Mouse (Mus musculus) layer of hippocampus, adult 9-11 months (tissue): Measurements from ENCODE around the gene Ncbp1.
"Not testable (repeated sequence)": the region's sequence is repeated elsewhere in the genome, so short reads cannot be mapped to it uniquely, and the experiment has no call there.

Source experiments
- DNase-seq: peaks from one replicate; pipeline ENCODE4 v3.0.0; 2022

Gene Ncbp1

DNA sequence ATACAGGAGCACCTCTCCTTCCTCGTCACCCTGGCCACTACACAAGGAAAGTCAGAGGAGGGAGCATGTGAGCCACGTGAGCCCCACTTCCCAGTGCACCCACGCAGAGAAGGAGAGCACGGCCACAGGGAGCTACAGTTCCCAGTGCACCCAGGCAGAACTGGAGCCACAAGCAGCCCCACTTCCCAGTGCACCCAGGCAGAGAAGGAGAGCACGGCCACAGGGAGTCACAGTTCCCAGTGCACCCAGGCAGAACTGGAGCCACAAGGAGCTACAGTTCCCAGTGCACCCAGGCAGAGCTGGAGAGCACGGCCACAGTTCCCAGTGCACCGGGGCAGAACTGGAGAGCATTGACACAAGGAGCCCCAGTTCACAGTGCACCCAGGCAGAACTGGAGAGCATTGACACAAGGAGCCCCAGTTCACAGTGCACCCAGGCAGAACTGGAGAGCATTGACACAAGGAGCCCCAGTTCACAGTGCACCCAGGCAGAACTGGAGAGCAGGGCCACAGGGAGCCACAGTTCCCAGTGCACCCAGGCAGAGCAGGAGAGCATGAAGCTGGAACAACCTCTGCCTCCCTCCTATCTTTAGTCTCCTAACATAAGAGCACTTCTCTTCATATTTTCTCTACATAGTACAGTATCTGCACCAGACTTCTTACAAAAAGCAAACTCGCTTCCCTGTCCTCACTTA lies 9.0 kb upstream of the Ncbp1 start:
- no peak for DNase-seq

DNA sequence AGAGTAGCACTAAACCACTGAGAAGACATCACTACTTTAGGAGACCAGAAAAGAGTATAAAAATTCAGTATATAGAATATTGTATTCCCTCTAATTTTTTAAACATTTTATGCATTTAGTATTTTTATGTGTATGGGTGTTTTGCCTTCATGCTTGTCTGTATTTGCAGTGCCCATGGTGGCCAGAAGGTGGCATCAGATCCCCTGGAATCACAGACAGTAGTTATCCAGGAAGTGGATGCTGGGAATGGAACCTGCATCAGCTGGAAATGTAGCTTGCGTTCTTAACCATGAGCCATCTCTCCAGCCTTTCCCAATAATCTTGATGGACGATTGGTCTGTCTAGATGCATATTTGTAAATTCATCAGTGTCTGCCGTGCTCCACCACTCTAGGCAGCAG lies 8.2 kb upstream of the Ncbp1 start:
- no peak for DNase-seq

DNA sequence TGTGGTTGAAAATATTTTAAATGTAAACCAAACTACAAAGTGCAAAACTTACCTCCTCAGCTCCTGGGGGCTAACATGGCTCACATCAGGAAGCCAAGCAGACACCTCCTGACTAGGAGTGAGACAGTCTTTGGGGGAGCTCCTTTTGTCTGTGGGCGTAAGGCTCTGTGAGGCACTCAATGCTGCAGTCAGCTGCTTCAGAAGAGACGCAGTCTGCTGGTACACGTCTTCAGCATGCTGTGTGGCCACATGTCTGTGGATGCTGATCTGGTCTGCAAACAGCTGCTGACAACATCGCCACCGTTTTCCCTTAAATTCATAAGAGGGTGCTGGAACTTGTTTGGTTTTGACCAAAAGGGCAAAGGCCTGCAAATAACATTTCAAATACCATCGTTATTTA lies 6.6 kb upstream of the Ncbp1 start:
- no peak for DNase-seq

DNA sequence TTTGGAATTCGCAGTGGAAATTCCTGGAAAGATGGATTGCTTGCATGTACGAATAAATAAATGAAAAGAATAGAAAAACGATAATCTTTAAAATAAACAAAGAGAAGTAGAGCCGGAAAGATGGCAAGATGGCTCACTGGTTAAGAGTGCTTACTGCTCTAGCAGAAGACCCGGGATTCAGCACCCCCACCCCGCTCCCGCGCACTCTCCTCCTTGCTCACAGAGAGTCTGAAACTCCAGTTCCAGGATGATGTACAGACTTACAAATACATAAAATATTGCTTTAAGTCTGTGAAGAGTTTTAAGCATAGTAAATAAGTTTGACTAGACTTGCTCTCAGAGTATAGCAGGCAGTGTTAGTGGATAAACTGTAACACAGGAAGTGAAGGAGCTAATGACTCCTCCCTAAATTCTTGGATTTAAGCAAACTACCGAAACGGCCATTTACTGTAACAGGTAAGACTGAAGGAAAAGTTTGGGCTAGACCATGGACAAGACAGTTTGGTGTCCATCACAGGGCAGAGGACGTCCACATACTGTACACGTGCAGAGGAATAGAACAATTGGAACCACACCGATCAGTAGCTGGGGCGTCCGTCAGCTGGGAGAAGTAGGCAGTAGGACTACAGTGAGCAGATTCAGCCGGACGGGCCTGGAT lies 655 bp upstream of the Ncbp1 start:
- DNase-seq, result no peak

DNA sequence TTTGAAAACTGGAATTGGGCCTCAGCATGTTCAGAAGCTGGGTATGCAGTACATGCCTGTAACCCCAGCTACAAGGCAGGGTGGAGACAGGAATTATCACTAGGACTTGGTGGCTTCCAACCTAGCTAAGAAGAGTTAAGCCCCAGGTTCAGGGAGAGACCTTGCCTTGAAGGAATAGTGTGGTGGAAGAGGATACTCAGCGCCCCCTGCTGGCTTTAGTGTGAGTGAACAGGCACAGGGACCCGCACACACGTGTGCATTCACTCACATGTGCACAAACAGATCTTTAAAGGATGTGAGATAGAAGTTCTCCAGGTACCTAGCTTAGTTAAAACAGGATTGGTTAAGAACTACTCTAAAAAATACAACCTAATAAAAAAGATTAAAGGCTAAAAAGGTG lies 5.9 kb downstream of the Ncbp1 start:
- no peak for DNase-seq

DNA sequence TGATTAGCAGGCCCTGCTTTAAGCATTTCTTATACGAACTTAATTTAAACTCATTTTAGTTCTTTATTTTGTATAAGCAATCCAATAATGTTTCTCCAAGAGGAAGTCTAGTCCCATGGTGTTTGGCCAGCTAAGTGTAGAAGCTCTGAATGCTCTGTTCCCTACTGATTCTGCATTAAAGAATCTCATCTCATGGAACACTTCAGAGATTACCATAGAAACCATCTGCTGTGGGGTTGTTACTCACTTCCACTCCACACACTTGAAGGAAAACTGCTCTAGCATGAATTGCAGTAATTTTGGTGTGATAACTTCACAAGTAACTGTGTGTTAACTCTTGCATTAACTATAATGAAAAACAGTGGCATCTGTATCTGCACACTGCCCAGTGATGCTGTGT lies 8.5 kb downstream of the Ncbp1 start:
- DNase-seq, result peak; percentile 30

DNA sequence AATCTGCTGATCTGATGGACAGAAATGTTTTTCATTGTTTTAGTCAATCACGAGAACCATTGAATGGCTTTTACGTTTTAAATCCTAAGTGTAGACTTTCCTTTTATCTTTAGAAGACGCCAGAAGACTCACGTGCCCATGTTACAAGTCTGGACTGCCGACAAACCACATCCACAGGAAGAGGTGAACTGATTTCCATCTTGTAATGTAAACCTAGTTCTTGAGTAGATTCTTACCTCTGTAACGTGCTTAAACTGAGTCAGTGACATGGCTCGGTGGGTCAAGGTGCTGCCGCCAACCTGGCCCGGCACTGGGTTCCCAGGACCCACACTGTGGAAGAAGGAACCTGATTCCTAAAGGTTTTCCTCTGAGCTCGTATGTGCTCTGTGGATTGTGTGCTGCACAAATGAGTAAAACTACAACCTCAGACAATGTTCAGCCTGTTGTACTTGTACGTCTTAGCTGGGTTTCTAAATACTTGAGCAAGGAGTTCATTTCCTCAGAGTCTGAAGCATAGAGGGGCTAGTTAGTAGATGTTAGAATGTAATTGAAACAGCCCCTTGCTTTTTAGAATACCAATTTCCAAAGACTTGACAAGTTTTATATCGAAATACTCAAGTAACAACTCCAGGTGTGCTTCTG lies 13.6 kb downstream of the Ncbp1 start:
- no peak for DNase-seq

DNA sequence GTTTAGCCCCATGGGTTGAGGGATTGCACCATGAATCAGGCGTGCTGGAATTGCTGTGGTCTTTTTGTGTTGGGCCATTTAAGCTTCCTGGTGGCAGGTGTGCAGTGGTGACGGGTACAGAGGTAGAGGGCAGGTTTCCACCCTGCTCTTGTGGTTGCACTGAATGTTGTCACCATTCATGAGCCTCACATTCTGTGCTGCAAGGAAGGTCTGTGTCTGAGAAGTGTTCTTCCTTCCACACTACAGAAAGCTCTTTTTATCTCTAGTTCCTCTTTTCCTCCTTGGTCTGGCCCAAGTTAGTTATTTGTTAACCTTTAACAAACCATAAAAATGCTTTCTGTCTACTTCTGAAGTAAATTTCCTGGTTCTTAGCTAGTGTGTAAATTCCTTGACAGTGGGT lies 25.6 kb downstream of the Ncbp1 start:
- DNase-seq, result no peak

DNA sequence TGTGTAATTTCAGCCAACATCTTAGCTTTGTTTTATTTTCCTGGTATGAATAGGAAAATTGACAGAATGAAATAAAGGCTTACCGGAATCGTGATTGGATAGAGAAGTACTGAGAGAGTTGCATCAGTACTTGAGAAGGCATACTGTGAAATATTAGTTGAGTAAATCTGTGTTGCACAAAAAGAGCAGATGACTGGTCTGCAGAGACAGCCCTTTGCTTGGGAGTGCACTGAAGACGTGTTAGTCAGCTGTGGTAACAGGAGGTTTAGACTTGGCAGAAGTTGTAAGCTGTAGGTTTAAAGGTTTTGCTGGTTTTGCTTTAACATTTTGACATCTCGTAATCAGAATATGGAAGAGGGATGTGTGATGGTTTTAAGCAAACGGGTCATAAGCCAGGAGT lies 27.4 kb downstream of the Ncbp1 start:
- DNase-seq, result no peak

DNA sequence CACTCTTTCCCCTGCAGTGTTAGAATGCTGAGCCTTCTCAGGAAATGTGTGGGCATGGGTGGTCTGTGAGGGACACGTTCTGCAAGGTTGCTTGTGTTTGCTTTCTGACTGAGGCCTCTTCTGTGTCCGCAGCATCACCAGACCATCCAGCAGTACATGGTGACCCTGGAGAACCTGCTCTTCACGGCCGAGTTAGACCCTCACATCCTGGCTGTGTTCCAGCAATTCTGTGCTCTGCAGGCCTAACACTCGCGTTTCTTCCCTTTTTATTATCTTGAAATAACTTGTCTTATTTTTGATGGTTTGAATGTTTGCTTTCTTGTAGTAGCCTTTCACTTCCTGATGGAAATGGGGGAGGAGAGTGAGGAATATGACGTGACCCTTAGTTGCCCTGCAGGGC lies 33.3 kb downstream of the Ncbp1 start:
- no peak for DNase-seq

DNA sequence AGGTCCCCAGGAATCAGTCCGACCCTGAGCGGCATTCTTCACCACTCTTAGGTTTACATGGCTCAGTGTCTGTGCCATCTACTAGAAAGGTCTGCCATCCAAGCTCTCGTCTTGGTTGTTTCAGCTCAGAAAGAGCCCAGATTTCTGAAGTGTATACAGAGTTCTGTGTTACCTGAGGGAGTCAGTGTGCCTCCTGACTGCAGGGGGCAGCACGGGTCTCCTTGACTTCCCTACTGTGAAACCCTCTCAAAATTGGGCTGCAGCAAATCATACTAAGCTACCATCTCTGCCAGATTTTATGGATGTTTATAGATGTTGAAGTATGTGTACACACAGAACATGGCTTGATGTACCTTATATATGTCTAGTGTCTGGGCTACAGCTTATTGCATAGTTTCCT lies 37.9 kb downstream of the Ncbp1 start:
- DNase-seq, result no peak

DNA sequence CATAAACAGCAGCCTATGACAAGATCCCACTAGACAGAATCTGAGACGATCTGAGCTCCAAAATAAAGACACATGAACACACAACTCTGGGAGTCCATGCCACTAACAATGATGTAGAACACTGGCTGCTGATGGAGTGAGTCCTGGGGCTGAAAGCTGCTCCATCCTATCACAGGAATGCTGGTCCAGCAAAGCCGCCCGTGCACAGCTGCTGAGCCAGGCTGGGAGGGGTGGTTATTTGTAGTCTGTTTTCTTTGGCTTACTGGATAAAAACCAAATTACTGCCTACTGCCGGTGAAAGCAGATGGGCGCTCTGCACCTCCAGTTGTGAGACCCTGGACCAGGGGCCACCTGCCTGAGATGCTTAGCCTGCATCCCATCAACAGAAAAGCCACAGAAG lies 38.6 kb downstream of the Ncbp1 start:
- DNase-seq, result peak; percentile 33

DNA sequence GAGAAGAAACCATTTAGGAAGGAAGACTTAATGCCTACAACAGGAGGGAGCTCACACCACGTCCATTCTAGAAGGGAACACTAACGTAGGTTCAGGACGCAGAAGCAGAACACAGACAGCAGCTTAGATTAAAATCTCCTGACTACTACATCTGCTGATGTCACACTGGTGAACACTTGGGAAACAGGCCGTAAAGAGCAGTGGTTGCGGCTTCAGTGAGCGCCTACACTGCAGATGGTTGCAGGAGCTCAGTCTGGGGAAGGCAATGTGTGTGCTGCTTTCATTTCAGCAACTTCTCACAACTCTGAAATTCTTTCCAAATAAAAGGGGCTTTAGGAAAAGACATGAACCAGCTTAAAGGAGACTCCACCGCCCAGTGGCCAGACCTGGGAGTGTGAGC lies 39.1 kb downstream of the Ncbp1 start:
- DNase-seq, result peak; percentile 28

DNA sequence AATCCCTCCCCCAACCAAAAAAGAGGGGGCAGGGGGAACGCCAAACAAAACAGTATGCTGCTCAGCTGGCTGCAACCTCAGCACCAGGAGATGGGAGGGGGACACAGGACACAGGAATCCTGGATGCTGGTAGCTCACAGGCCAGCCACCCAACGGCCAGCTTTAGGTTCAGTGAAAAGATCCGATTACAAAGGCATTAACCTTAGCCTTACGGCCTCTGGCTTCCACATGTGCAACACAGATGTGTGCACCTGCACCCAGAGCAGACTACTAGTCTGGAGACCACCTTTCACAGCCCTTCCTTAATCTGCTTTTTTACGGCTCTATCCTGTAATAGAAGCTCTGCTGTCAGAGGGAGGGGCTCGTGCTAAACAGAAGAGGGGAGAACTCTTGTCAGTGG lies 42.8 kb downstream of the Ncbp1 start:
- no peak for DNase-seq

DNA sequence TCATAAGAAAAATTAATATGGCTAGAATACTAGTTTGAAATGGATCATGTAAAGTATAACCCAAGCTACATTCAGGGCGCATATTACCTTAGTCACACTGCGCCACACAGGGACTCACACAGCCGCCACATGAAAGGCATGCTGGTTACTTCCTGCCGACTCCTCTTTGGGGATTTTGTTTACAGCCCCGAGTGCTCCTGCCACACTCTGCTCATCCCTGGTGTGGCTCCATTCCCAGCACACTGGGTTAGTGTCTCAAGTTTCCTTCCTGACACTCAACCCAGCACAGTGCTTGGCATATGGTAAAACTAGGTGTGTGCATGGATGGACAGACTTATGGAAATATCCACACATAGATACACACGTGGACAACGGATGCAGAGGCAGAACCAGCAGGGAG lies 43.8 kb downstream of the Ncbp1 start:
- DNase-seq, result no peak

DNA sequence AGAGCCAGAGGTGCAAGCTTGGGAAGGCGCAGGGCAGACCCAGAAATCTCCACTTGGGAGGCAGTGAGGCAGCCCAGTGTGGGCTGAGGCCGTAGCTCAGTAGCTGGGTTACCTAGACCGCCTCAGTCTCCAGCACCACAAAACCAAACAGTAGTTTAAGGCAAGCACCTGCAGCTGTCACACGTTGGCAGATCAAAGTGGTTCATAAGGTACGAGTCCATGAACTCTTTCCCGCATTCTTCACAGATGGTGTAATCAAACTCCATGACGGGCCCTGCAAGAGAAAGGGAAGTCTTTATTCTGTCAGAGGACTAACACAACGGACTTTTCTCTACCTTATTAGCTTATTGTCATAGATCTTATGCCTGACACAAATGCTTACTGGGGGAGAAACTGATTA lies 47.0 kb downstream of the Ncbp1 start:
- DNase-seq, result no peak

DNA sequence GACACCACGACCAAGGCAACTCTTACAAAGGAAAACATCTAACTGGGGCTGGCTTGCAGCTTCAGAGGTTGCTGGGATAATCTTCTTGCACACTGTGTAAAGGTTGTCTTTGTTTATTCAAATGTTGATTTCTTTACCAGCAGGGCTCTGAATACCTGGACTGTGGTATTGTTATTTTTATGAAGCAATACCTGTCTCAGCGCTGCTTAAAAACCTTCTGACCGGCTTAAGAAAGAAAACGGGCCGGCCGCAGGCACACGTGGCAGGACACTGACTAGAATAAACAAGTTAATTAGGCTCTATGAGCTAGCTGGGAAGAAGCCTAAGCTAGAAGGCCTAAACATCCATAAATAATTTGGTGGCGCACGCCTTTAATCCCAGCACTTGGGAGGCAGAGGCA lies 47.5 kb downstream of the Ncbp1 start:
- no peak for DNase-seq

DNA sequence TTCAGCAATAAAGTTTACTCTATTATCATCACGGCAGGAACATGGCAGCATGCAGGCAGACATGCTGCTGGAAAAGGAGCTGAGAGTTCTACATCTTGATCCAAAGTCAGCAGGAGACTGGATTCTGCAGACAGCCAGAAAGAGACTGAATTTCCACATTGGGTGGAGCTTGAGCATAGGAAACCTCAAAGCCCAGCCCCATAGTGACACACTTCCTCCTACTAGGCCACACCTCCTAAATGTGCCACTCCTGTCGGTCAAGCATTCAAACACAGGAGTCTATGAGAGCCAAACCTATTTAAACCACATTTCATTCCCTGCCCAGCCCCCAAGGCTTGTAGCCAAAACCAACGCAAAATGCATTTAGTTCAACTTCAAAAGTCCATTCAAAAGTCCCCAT lies 48.1 kb downstream of the Ncbp1 start:
- DNase-seq, result no peak

DNA sequence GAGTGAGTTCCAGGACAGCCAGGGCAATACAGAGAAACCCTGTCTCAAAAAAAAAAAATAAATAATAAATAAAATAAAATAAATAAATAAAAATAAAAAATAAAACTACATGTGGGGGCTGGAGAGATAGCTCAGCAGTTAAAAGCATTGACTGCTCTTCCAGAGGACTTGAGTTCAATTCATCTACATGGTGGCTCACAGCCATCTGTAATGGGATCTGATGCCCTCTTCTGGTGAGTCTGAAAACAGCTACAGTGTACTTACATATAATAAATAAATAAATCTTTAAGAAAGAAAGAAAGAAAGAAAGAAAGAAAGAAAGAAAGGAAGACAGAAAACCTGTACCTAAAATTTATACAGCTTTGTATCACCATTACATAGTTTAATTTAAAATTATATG lies 53.6 kb downstream of the Ncbp1 start:
- not testable (repeated sequence) for DNase-seq

DNA sequence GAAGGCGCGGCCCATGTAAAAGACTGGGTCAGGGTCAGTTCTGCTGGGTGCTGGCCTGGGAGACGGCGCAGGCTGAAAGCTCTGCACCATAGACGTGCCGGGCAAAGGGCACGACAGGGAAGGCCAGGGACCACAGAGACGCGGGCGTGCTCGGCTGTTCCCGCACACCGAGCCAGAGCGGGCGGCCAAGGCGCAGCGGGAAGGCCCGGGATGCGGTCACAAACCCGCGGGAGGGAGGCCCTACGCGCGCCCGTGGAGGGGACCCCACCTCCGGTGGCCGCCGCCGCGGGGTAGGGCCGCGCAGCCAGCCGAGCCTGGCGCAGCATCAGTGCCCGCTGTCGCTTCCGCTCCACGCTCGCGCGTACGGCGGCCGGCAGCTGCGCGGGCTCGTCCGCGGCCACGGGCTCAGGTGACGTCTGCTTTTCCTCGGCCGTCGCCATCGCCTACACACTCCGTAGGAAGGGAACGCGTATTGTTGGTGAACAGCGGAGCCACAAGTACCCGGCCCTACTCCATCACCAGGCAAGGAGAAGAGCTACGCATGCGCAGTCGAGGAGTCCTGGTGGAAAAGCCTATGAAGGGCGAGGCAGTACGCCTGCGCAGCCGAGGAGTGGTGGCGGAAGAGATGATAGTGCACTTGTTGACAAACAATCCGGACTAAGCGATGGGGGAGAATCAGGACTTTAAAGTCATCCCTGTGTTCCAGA lies 57.5 kb downstream of the Ncbp1 start, which contains the start of gene Xpa:
Gene Xpa, minus strand, starts transcription at position 531 of the 707 bp plus-strand sequence.
- DNase-seq, result peak; percentile 97

DNA sequence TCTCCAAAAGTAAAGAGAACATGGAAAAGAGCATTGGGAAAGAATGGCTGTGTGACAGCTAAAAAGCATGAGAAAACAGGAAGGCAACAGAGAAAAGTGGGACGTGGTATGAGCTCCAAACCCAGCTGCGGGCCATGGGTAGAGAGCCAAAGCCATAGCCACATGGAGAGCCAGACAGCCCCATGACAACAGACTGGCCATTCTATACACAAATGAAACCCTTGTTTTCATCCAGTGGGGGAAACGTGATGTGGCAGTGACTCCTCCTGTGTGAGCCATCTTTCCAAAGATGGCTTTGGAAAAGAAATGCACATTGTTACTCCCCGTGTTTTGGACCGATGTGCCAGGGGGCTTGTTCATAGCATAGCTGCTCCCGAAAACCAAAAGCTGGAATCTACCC lies 58.1 kb downstream of the Ncbp1 start:
- peak; percentile 72 for DNase-seq

DNA sequence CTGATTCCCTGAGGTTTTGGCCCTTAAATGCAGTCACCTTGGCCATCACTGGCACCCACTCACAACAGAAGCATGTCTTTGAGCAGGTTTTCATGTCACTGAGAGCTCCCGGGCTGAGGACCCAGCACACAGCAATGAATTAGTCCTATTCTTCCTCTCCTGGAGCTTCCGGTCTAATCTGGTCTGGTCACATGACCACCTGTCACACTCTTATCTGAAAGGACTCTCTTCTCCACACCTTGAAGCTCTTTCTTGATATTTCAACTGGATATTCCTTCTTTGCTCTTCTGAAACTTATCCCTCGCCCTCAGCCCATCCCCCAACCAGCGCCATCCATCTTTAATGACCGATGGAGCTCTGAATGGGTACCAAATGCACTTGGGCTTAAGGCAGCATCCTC lies 59.7 kb downstream of the Ncbp1 start:
- DNase-seq, result no peak

DNA sequence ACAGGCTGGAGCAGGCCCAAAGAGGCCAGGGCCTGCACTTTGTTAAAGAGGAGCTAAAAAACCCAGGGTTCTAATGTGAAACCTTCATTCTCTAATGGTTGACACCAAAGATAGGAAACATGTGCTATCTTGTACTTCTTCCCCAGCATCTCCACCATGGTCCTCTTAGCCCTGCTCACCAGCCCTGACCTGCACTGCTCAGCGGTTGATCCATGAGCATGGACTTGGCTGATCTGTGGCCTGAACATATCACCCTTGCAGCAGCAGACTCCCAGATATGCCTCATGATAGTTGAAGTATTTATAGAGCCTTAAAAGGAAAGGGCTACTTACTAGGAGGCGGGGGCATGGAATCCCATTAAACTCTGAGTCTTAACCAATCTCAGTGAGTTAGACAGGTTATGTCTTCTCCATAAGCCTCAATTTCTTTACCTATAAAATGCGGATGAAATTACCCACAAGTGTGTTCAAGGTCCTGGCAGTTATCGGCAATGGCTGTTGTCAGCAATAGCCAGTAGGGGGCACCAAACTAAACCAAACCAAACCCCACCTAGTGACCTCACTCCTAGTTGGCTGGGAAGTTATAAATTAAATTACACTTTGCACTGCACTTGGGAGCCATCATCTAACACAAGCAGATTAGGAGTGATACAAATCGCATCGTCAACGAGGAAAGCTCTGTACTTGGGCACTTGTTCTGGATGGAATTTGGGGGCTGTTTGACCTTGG lies 63.6 kb downstream of the Ncbp1 start:
- DNase-seq, result peak; percentile 48
